In the genomic region with DNA sequence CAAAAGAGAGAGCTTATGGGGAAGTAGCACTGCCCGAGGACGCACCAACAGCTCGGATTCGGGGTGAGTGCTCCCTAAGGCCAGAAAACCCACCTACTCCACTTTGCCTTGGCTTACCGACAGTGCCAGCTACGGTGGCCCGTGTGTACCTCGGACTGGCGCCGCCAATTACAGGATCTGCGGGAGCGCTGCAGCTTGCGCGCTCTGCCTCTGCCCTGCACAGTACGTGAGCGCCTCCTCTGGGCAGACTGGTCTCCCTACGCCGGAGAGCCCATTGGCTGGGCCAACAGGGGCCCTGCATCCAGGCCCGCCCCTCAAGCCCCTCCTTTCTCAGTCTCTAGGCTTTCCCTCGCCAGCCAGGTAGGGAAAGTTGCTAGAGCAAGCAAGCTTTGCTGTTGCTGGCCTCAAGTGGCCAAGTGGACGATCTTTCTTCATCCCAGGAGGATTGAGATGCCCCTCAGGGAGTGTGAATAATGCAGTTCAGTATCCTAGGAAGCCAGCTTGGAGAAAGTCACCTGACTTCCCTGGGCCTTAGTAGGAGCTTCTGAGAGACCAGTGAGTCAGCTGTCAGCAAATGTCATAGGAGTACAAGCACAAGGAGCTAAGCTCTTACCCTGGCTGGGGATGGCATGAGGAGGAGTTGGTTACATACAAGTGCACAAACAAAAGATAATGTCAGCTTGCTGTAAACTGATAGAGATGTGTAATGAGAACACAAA, we compare ENCODE assay signal across 8 mouse cellular contexts. TPM values are rescaled to one million over a fixed set of nuclear protein-coding genes. Genes with fewer than 3 reads are reported as not detected.
DNase-seq lines count a peak whose midpoint lies in the region; ATAC-seq and TF ChIP-seq lines count a peak whose summit lies in the region.

A gene (minus strand): TSS at position 224 of the 719 bp plus-strand sequence.

- H3K27ac ChIP-seq in gastrocnemius, adult 2 months = peak within 1 kb of the TSS; percentile 61
- H3K27ac ChIP-seq in hindbrain, embryonic 16.5 days (ENCODE audit: low read depth, low read length) = peak within 1 kb of the TSS; percentile 79

- peak within 1 kb of the TSS; percentile 85 for H3K9ac ChIP-seq in hindbrain, embryonic 16.5 days (ENCODE audit: low read depth, low read length)

- peak; percentile 85 for DNase-seq in WW6 (ENCODE audit: low read depth, low spot score)
- peak; percentile 94 to 96 for DNase-seq in cerebellum, postnatal 36 days
- peak; percentile 89 for DNase-seq in gastrocnemius, adult 2 months
- DNase-seq in left cerebral cortex, adult 11 months (ENCODE audit: low spot score) = peak; percentile 88
- peak; percentile 91 for DNase-seq in lung, postnatal 25 days (ENCODE audit: low spot score)
- DNase-seq in retina, postnatal 7 days (ENCODE audit: low read depth, low spot score) = peak; percentile 85
- DNase-seq in urinary bladder, adult 2 months (ENCODE audit: low spot score) = peak; percentile 70

- peak; percentile 86 for TF ChIP-seq CTCF in gastrocnemius, adult 2 months (IDR thresholded peaks at IDR 0.05)

- peaks cover 14% of the 10 kb centered on the region for H3K4me1 ChIP-seq in hindbrain, embryonic 16.5 days (ENCODE audit: control insufficient read depth, insufficient read depth, low read depth, low read length)

- no peaks in the 10 kb centered on the region for H3K9me3 ChIP-seq in hindbrain, embryonic 16.5 days (ENCODE audit: control insufficient read depth, low read length)

- H3K36me3 ChIP-seq in hindbrain, embryonic 16.5 days (ENCODE audit: control insufficient read depth, insufficient read depth, low read length) = no peaks in the 10 kb centered on the region

- peak within 1 kb of the TSS; percentile 74 for H3K4me2 ChIP-seq in hindbrain, embryonic 16.5 days (ENCODE audit: low read length)

- H3K4me3 ChIP-seq in gastrocnemius, adult 2 months = peak within 1 kb of the TSS; percentile 80
- peak within 1 kb of the TSS; percentile 71 for H3K4me3 ChIP-seq in hindbrain, embryonic 16.5 days (ENCODE audit: low read length)

- peak; percentile 99 for ATAC-seq in hindbrain, embryonic 16.5 days

- intact Hi-C loops in gastrocnemius, adult 2 months (cut with DNase I) = loop anchor here (2.0 kb wide), 1 partner anchor 26 kb away; no protein-coding TSS in a partner anchor

- no peaks in the 10 kb centered on the region for H3K27me3 ChIP-seq in hindbrain, embryonic 16.5 days (replicated peaks; ENCODE audit: control insufficient read depth, insufficient read depth, low read length)

- 0% methylated on average over 21 of the region's 21 CpGs for WGBS in hindbrain, embryonic 16.5 days

RNA-seq across cellular contexts. Expression of the gene that starts here (rescaled TPM):
- total RNA-seq in gastrocnemius, adult 2 months (2021) = under 1 TPM; 0.28 TPM
- polyA plus RNA-seq in hindbrain, embryonic 16.5 days (2015; fragmentation: Nextera tagmentation; extraction: Ambion mirVana) = 29.9 and 31.3 TPM in 2 replicates
- polyA plus RNA-seq in urinary bladder, adult 2 months (2012; rRNA removed) = 0.73 and 1.0 TPM in 2 replicates

Comparison
In these comparisons a context has a peak if more than half of its experiments do, and no peak if none do; other contexts are left out.
1. Peak in every context shown above with its lines: DNase-seq, ATAC-seq, H3K4me3 ChIP-seq and H3K27ac ChIP-seq.
2. RNA of the gene that starts here (polyA plus RNA-seq): 29.9 to 31.3 TPM in hindbrain, embryonic 16.5 days; 0.73 to 1.0 TPM in urinary bladder, adult 2 months; every median in the first group is over 10 times any median in the second.
3. Peak in DNase-seq, H3K4me3 ChIP-seq and H3K27ac ChIP-seq in gastrocnemius, adult 2 months; RNA of the gene not detected or under 1 TPM.